Mouse (Mus musculus) cerebellum, adult 2 months (tissue): ENCODE data around the gene Coro2a. TPM values are rescaled to one million over a fixed set of nuclear protein-coding genes. Genes with fewer than 3 reads are reported as not detected.
A peak's percentile ranks its signal among the peaks of the same experiment; 100 is the strongest.
"Not testable (repeated sequence)": the region's sequence is repeated elsewhere in the genome, so short reads cannot be mapped to it uniquely, and the experiment has no call there.

Experiments used
- DNase-seq, 2 experiments: peaks; one replicate each; pipeline ENCODE4 v3.0.0; 2021
- H3K27ac ChIP-seq: fragments of 200-500 bp; 2 replicates; pipeline ENCODE4 v1.5.1; 2012; ENCODE audit warnings: low read length, control low read depth, inconsistent platforms; ENCODE audit not compliant: insufficient read depth
- H3K27me3 ChIP-seq: fragments of 200-500 bp; 2 replicates; pipeline ENCODE4 v1.6.1; 2012; ENCODE audit warnings: inconsistent platforms, mild to moderate bottlenecking, low read length, moderate library complexity; ENCODE audit not compliant: control insufficient read depth, insufficient read depth
- H3K4me1 ChIP-seq: fragments of 200-500 bp; 2 replicates; pipeline ENCODE4 v1.6.1; 2011; ENCODE audit warnings: low read length; ENCODE audit not compliant: control insufficient read depth, insufficient read depth
- H3K4me3 ChIP-seq: fragments of 200-500 bp; replicated peaks from 2 replicates; pipeline ENCODE3; 2011; ENCODE audit warnings: mild to moderate bottlenecking, low read depth, low read length, control low read depth; ENCODE audit not compliant: insufficient read depth
- CTCF ChIP-seq: fragments of 200-500 bp; IDR thresholded peaks from 2 replicates; pipeline ENCODE4 v1.5.1; 2011; ENCODE audit warnings: low read depth, mild to moderate bottlenecking, control low read depth, low read length, moderate library complexity, borderline replicate concordance; ENCODE audit not compliant: insufficient read depth
- POLR2A ChIP-seq: fragments of 200-500 bp; IDR thresholded peaks from 2 replicates; pipeline ENCODE4 v1.6.1; 2011; ENCODE audit warnings: low read length, control low read depth, borderline replicate concordance; ENCODE audit not compliant: insufficient read depth
- WGBS: fragments of 180-500 bp; shearing (Covaris S2); methylation state at CpG from one replicate; pipeline ENCODE4 v1.1.7; 2018; 5-methylcytosine and 5-hydroxymethylcytosine counted together
- polyA plus RNA-seq: library from polyadenylated mRNA; depleted of rRNA; stranded (reverse); fragments of >200 nt; gene quantifications from 2 replicates; pipeline ENCODE4 v1.2.3, GENCODE M21; 2012; rRNA removed

Gene Coro2a
- 26.6 and 28.8 TPM in 2 replicates for polyA plus RNA-seq

DNA sequence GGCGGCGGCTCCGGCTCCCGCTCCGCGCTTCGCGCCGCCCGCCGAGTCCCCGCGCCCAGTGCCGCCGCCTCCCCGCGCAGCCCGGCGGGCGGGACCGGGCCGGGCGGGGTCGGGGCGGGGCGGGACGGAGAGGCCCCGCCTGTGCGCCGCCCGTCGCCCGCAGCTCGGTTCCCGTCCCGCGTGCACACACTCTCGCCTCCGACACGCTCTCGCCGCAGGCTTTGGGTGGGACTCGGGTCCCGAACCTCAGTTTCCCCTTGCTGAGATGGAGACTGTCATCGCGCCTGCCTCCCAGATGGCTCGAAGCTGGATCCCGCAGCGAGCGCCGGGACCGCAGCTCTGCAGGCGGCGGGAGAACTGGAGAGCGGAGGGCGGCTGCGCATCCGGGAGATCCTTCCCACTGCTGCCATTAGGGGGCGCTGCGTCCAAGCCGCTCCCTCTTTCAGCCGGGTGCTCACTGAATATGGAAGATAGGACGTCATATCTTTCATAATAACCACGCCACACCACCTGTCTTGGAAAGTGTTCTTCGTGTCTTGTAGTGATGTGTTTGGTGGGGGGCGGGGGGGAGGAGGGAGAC, at the start of gene Coro2a:
TSS of gene Coro2a (minus strand) at position 359 of the 580 bp plus-strand sequence.
- peak; percentile 81 for TF ChIP-seq POLR2A
- TF ChIP-seq CTCF: peak; percentile 78
- Histone ChIP-seq H3K27ac (peak within 1 kb of the TSS; percentile 76), H3K27me3 (no peaks in the 10 kb centered on the region), H3K4me3 (peak within 1 kb of the TSS; percentile 75), H3K4me1 (peaks cover 24% of the 10 kb centered on the region)
- DNase-seq: peak; percentile 89 to 96
- under 1% methylated on average over 36 of the region's 66 CpGs for WGBS

DNA sequence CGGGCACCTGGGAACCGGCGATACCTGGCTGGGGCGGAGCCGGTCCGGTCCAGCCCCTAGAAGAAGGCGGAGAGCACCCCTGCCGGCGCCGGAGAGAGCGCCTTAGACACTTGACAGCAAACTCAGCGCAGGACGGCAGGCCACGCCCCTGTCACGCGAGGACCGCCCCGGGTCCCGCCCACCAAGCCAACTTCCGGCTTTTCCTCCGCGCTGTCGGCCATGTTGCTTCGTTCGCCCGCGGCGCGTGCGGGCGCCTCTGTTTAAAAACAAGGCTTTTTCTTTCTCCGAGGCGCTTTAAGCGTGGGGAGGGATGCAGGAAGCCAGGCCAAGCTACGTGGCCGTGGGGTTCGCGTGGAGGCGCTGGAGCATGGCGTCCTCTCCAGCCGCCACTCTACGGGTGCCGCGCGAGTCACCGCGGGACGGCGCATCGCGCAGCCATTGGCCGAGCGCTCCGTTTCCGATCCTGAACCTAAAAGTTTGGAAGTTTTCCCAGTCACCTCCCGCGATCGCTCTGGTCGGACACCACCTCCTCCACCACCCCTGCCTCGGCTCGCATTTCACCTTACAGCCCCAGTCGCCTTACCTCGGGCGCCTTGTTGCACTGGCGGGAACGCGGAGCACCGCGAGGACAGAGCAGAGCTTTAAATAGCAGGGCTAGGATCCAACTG, 48.2 kb upstream of the Coro2a start, which contains the start of gene Tbc1d2:
TSS of gene Tbc1d2 (minus strand) at position 124 of the 668 bp plus-strand sequence.
- H3K27ac ChIP-seq: peak within 1 kb of the TSS; percentile 30; the same call in 1 of the 2 replicates
- WGBS: under 1% methylated on average over 69 of the region's 69 CpGs

DNA sequence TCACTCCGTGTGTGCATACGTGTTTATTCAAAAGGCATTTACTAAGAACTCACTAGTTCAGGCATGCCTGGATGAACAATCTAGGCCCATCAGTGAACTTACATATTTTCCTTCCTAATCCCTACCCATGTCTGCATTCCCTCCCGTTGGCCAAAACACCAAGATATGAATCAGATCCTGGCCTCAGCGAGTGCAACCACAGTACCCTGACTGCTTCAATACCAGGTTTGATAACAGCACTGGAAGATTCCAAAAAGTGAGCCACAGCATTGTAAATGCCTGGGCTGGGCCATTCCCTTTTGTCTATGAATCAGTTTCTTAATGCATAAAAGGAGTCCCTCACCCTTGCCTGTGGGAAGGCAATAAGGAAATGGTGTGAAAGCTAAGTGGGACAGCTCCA, 47.2 kb upstream of the Coro2a start:
- DNase-seq: no peak
- H3K4me3 ChIP-seq: peak overlapping the region; percentile 89
- H3K4me1 ChIP-seq: no peaks in the 10 kb centered on the region; the same call in 1 of the 2 replicates
- no peak overlapping the region for H3K27ac ChIP-seq
- H3K27me3 ChIP-seq: no peaks in the 10 kb centered on the region
- TF ChIP-seq POLR2A: no peak
- TF ChIP-seq CTCF: no peak
- 74% methylated on average over 4 of the region's 4 CpGs for WGBS

More for the DNA sequence above, 48.2 kb upstream of the Coro2a start, which contains the start of gene Tbc1d2:
- Histone ChIP-seq H3K27me3 (no peaks in the 10 kb centered on the region), H3K4me1 (no peaks in the 10 kb centered on the region; the same call in 1 of the 2 replicates), H3K4me3 (peak within 1 kb of the TSS; percentile 89)
- TF ChIP-seq POLR2A (peak; percentile 66; the same call in 1 of the 2 replicates), CTCF (0 out of 2 replicates have a peak, but pooled peaks have one; percentile 36)
- DNase-seq: peak; percentile 94 to 97

DNA sequence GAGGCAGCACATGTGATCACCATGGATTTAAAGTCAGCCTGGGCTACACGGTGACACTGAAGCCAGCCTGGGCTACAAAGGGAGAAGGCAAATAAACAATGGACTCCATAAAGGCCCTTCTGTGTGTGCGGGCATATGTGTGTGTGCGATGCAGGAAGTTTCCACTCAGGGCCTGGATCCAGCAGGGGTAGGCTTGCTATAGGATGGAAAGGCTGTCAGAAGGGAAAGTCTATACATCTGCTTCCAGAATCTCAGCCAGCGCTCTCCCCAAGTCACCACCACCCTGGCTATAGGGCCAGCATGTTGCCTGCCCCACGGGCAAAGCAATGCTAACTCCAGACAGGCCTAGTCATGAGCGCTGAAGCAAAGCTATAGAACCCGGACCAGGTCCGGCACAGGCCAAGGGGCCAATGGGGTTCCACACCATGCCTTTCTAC, 41.7 kb upstream of the Coro2a start:
- H3K4me3 ChIP-seq: no peak overlapping the region
- H3K27ac ChIP-seq: no peak overlapping the region
- no peaks in the 10 kb centered on the region for H3K27me3 ChIP-seq
- WGBS: 92% methylated on average over 8 of the region's 8 CpGs
- TF ChIP-seq CTCF (no peak), POLR2A (no peak)
- no peak for DNase-seq
- H3K4me1 ChIP-seq: no peaks in the 10 kb centered on the region

DNA sequence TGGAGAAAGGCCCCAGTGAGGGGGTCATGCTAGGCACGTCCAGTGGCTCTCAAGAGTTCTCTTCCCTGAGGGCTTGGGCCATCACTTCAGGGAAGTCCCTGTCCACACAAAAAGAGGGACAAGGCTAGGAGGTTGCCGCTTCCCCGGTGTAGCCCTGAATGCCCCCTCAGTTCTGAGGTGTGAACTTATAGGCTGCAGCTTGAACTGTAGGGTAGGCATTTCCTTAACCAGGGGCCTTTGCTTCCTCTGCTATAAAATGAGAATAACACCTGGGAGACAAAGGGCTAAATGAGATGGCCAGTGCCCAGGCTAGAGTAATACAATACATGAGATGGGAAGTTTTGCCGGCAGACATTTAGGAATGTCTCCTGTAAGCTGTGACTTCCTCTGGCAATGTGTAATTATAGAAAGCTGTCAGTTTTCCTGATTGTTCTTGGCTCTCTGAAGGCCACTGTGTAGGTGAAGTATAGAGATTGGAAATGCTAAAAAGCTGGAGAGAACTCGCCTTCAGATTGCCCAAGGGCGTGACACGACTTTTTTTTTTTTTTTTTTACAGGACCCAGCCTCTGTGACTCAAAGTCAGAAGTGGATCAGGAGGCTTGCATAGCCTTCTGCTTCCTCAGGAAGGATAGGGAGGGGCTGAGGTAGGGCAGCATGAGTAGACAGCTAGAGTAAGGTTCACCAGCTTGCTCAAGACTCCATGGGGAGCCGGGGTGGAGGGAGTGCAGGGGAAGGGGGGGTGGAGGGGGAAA, 41.1 kb upstream of the Coro2a start:
- DNase-seq: no peak
- Histone ChIP-seq H3K27me3 (no peaks in the 10 kb centered on the region), H3K4me3 (no peak overlapping the region), H3K27ac (no peak overlapping the region), H3K4me1 (no peaks in the 10 kb centered on the region)
- no peak for TF ChIP-seq POLR2A
- TF ChIP-seq CTCF: no peak
- WGBS: 82% methylated on average over 8 of the region's 8 CpGs

DNA sequence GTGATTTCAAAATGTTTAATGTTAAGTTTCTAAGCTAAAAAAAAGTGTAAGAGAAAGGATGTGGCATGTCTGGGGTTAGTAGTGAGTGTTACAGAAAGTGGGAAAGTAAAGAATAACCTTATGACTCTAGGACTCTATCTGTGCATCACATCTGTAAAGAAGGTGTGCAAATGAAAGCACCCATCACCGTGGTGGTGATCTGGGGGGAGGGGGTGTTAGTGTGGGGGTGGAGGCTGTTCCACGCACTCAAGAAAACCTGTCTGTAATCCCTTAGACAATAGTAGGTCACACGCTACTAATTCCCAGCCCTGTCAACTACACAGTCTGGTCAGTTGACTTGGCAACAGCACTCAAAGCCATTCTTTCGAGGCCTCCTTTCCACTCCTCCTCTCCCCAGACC, 39.3 kb upstream of the Coro2a start:
- no peak overlapping the region for H3K4me3 ChIP-seq
- H3K27ac ChIP-seq: no peak overlapping the region
- DNase-seq: no peak
- H3K4me1 ChIP-seq: no peaks in the 10 kb centered on the region
- TF ChIP-seq POLR2A (no peak), CTCF (no peak)
- no peaks in the 10 kb centered on the region for H3K27me3 ChIP-seq
- 54% methylated on average over 4 of the region's 4 CpGs for WGBS

DNA sequence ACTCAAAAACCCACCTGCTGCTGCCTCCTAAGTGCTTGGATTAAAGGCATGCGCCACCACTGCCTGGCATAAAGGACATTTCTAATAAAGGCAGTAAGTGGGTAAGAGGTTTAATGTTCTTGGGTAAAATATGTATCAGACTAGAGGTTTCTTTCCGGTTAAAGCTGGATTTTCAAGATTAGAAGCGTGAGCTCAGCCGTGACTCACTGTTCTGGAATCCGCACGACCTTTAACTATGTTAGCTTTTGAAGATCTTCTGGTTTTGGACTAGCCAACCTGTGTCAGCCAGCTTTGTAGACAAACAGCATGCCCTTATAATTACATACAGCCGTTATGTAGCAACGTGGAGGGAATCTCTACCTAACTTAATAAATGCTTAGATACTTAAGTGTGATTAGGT, 37.9 kb upstream of the Coro2a start:
- H3K4me1 ChIP-seq: no peaks in the 10 kb centered on the region
- H3K27me3 ChIP-seq: no peaks in the 10 kb centered on the region
- no peak for TF ChIP-seq CTCF
- TF ChIP-seq POLR2A: no peak
- 92% methylated on average over 8 of the region's 8 CpGs for WGBS
- no peak overlapping the region for H3K27ac ChIP-seq
- DNase-seq: no peak
- H3K4me3 ChIP-seq: no peak overlapping the region

DNA sequence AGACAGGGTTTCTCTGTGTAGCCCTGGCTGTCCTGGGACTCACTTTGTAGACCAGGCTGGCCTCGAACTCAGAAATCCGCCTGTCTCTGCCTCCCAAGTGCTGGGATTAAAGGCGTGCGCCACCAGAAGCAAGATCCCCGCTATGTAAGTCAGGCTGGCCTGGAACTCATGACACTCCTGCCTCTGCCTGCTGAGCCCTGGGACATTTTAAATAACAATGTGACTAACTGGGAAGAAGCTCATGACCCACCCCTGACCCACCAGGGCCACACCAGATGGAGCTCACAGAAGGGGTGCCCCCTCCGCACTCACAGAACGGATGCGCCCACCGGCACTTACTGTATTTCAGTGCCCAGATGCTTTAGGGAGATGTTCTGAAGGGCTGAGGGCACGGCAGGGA, 35.2 kb upstream of the Coro2a start:
- not testable (repeated sequence) for H3K27me3 ChIP-seq, DNase-seq, H3K27ac ChIP-seq, H3K4me1 ChIP-seq, H3K4me3 ChIP-seq
- WGBS: 83% methylated on average over 10 of the region's 10 CpGs
